Mouse (Mus musculus) adrenal gland, postnatal 14 days (tissue): Measurements from ENCODE around the gene Pid1. TPM values are rescaled to one million over a fixed set of nuclear protein-coding genes. Genes with fewer than 3 reads are reported as not detected.
"Not testable (repeated sequence)": the region's sequence is repeated elsewhere in the genome, so short reads cannot be mapped to it uniquely, and the experiment has no call there.

Experiments used
- DNase-seq: peaks from one replicate; pipeline ENCODE4 v3.0.0; 2021; ENCODE audit warnings: mixed read lengths
- total RNA-seq: library from RNA; stranded (reverse); gene quantifications from 2 replicates; pipeline ENCODE4 v1.2.3, GENCODE M21; 2021

The Pid1 gene
- total RNA-seq, 1 experiment from 2014 or later: 32.1 TPM

DNA sequence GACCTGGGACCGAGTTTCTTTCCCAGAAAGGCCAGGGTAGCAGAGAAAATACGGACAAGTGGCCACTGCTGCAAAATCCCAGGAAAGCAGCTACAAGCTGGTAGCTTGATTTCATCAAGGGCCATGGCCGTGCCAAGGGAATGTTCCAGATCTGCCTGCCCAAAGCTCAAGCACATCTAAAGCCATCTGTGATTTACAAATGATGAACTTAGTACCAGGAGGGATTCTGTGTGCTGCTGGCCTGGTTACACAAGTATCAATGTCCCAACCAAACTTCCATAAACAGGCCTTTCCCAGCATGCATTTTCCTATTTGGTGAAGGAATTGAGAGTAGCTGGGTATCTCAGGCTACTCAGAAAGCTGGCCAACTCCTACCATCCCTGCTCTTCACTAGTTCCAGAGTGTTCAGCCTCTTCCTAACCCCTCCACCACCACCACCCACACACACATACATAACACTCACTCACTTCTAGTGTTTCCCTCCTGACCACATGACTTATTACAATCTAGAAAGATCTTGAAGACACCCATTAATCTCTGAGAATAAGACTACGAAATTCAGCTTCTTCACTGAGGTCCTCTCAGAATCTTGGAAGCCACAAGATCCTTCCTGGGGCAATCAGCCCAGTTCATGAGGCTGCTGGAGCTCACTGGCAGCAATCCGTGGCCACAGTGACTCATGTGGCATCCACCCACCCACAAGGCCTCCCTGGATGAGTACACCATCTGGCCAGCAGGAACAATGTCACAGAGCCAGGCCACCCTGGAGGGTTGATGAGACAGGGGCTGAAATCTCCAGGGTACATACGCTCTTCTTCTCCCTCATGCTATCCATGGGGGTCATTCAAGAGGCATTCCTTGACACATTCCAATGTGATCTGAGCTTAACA is 4.1 kb downstream of the Pid1 start:
- peak; percentile 20 for DNase-seq

DNA sequence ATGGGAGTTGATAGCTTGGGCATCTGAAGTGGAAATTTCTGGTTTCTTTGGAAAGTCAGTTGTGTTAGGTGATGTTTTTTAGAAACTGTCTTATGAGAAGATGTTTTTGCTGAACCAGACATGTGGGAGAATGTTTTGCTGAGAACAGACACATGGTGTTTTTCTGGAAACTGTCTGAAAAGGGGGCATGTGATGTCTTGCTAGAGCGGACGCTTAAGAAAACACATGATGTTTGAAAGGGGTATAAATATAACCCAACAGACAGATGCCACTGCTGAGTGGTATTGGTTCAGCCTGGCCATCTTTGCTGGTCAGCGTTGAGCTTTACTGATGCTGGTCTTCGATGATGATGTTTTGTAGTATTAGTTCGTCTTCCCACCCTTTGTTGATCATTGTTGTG is 6.8 kb downstream of the Pid1 start:
- DNase-seq: no peak

DNA sequence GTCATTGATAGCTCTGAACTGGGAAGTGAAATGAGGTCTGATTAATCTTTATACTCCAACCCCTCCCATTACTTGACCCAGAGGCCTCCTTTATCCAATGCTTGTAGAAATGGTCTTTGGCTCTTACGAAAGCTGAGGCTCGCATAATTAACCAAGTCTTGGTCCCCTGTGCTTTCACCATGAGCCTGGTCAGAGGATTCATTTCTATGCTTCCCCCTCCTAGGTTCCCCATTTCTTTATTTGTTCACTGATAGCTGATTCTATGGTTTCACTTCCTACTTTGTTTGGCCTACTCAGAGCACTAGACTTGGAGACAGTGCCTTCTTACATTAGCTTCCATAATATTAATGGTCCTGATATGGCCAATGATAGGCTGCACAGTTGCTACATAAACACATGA is 13.7 kb downstream of the Pid1 start:
- DNase-seq: no peak

DNA sequence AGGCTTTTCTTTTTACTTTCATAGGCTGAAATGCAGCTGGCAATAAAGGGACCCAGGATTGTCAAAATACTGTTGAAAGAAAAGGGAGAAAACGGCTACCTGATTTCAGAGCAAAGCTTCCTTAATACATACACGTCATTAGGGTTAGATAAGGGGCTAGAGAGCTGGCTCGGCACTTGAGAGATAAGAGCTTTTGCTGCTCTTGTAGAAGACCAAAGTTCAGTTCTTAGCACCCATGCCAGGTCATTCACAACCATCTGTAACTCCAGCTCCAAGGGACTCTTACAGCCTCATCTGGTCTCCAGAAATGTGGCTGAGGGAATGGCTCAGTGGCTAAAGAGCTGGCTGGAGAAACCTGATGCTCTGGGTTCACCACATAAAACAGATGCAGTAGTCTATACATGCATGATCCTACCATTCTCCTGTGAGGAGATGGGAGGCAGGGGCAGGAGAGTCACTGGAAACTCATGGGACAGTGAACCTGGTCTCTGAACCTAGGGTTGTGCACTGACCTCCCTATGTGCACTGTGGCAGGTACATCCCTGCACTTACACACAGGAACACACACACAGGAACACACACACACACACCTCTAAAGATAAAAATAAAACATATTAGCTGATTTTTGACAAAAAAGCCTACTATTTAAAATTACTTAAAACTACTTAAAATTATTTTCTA is 16.0 kb downstream of the Pid1 start:
- DNase-seq: no peak

DNA sequence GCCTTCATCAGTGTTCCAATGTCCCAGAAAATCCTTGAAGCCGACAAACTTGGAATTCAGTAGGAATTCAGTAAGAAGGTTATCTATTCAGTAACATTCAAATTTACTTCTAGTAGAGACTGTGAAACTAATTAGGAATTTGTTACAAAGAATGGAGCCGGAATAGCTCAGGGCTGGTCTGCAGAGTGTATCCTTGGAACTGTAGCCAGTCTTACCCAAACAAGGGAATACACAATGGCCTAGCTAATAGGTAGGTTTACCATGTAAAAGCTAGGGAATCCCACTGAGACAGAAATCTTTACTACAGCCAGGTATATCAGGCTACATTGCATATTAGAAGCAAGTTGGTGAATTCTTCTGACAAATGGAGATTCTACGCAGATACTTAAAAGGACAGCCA is 31.2 kb downstream of the Pid1 start:
- not testable (repeated sequence) for DNase-seq

DNA sequence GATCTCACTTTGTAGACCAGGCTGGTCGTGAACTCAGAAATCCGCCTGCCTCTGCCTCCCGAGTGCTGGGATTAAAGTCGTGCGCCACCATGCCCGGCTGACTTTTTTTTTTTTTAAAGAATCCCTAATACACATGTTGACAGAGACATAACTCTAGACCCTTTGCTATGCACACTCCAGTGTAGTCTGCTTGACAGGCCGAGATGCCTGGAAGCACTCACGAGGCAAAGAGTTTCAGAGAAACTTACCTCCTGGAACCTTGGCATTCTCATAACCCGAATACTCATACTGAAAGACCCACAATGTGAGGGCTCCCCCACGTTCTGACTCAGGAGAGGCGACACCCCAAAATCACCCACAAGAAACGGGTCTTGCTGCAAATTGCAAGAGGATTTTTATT is 32.1 kb downstream of the Pid1 start:
- not testable (repeated sequence) for DNase-seq

DNA sequence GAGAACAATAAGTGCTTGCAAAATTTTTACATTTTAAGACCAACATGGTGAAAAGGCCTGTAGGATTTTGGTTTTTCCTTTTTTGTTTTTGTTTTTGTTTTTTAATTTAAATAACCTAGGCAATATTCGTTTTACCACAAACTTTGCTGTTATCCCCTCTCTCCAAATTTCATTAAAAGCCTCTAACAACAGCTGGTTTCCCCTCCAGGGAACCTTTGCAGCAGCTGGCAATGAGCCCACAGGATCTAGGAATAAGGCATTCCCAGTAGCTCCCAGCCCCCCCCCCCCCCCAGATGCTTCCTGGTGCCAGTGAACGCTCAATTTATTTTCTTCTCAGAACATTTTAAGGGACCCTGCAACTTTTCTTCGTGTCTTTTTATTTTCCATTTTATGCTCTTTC is 38.7 kb downstream of the Pid1 start:
- DNase-seq: peak; percentile 21

DNA sequence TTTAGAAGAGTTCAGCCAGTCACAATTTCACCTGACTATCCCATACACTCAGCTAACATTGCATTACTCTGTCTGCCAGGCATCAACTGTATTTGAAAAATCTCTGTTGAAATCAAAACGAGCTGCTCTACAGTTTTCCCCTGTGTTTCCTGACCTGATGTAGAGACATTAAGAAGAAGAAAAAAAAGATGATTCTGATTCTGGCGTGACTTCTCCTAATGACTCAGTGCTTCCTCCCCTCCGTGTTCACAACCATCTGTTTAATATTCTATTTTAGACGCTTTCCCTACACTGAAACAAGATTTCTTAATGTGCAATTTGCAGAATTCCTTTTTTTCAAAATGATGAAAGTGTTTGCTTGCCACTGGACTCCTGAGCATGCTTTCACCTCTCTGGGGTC is 42.7 kb downstream of the Pid1 start:
- DNase-seq: no peak

DNA sequence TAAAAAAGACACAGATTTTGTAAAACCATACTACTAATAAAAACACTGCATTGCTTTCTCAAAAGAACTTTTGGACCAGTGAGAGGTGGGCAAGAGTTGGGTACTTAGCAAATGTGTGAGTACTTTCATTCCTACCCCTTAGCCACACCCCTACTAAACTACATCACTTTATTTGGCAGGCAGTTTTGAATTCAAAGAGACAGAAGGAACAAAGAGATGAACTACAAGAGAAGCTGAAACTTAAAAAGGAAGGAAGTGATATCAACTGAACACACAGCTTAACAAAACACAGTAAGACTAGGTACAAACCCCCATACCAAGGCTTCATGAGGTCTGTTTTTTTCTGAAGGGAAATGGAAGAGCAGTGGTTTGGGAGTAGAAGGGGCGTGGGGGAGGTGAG is 45.4 kb downstream of the Pid1 start:
- DNase-seq: no peak

DNA sequence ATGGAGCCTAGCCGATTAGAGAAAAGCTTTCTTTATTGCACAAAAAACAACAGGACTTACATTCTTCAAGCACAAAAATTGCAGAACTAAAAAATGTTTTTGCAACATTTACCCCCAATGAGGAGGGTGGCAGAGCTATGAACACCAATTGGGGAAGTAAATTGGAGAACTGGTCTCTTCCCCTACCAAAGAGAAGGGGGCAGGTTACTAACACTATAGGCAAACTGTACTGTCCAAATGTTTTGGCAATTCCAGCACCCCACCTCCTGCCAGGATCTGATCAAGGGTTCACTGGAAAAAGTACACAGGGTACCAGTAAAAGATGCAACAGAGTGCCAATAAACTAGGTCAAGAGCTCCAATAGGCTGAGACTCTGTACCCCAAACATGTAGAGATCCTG is 46.2 kb downstream of the Pid1 start:
- no peak for DNase-seq

DNA sequence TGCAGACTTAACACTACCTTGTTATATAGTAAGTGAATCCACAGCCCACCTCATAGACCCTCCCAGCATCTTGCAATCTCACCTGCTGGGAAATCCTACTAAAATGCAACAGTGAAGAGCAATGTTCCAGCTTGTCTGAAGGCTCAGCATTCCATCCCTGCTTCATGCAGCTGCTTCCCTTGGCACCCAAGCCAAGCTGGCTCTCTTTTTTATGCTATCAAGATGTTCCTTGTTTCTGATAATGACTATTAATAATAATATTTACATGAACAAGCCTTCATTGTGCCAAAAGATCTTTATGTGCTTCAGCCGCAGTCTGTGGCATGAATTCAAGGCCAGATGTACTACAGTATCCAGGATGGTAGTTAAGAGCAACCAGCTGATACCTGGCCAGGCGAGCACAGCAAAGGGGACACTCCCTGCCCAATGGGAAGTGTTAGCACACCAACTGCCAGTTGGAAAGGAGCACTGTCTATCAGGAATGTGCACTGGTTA is 54.0 kb downstream of the Pid1 start:
- DNase-seq: no peak

DNA sequence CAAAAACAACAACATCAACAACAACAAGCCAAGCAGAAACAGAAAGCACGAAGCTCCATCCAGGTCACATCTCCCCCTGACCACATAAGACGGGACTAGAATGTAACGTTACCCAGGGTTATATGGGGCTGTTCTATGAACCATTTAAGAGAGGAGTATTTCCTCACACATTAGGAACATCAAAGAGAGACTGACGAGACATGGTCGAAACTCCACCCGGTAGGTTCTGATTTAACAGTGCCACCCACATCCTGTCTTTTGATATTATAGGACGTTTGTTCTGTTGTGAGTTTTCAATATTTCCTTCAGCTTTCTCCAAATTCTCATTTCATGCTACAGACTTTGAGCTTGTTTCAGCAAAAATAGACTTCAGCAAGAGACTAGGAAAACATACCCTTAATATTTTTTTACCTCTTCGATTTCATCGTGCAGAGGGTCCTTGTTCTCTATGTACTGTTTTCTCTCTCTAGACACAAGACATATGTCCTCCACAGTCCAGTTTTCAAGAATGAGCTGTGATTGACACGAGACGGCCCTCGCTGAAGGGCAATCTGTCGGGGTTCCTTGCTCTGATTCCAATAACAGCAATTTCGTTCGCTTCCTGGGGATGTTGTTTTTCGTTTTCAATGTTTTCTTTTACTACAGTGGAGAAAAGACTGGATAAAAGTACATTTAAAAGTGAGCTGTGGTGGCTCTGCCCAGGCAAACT is 58.1 kb downstream of the Pid1 start:
- DNase-seq: no peak

DNA sequence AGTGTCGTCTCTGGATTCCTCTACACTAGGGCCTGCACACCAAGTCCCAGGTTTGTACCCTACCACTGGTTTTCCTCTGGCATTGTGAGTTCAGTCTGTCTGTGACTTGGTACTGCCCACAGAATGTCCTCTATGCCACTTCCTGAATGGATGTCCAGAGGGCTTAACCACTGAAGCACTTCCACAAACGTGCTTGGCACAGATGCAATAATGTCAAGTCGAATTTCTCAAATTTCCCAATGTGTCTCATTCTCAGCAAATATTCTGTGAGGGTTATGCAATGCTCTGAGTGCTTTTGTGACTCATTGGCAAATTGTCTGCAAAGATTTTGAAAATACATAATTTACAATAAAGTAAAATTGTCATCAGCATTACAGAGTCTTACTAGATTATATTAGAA is 61.2 kb downstream of the Pid1 start:
- DNase-seq: peak; percentile 49

DNA sequence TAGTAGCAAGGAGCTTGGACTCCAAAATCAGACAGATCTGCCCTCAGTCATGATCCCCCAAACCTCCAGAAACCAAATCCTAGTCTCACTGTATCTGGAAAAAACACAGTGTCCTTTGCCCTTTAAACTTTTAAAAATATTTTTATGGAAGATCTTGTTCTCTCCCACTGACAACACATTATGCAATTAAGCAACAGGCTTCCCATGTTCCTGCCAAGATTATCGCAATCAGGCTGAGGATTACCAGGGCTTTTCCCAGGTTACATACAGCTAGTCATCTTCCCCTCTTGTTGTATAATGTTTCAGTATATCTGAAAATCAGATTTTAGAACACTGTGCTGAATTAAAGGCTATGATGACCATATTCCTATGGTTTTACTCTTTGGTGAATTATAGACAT is 64.3 kb downstream of the Pid1 start:
- DNase-seq: no peak

DNA sequence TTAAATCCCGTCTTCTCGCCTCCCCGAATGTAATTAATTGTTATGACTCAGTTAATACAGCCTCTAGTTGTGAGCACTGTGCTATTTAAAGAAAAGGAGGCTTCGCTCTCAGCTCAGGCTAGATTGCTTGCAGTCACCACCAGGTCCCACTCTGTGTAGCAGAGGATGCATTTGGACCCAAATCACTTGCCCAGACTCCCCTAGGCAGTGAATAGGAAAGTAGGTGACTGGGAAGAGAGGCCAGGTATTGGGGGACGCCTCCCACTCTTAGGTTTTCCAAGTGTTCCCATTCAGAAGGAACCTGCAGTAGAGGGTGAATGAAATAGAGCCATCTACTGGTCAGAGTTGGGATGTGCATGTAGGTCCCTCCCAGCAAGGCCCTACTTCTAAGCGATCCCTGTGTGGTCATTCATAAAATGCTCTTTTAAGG is 77.3 kb downstream of the Pid1 start:
- peak; percentile 61 for DNase-seq

DNA sequence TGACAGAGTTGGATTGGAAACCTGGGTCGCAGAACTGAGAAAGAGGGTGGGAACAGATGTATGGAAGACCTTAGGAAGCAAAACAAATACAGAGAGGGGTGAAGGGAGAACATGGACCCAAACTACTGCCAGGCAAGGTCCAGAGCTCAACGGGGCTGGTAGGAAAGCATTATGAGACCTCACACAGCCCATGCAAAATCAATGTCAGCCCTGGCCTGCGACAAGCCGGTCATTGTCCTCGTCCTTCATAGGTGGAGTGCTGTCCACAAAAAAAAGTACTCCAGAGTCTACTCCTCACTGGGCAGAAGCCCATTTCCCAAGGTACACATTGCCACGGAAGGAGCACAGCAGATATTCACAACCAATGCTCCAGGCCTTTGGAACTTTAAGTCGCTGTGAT is 78.4 kb downstream of the Pid1 start:
- no peak for DNase-seq

DNA sequence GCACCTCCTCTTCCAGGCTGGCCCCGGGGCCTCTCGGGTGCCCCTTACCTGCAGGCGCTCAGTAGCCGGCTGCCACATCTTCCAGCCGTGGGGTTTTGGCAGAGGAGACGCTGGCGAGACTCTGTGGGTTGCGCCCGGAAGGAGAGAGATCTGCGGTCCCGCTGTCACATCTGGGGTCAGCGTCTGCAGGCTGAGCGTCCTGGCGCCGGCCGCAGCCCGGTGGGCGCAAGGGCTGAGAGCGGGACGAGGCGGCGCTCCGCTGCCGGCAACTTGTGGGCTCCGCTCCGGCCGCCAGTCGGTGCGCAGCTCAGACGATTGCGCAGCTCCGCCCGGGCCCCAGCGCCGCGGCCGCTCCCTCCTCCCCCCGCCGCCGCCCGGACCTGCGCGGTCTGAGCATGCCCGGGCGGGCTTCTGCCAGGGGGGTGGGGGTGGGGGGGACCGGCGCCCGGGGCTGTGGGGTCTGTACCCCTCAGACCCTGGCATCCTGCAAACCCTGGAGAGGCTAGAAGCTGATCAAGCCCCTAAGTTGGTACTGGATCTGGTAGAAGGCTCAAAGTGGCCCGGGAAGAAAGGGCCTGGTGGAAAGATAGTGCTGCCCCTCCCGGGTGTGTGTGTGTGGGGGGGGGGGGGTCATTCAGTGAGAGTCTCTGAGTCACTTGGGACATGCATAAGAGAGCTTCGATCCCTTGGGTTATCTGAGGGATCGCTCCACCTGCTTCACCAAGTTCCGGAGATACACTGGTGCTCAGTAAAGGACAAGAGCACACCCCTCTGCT is 79.5 kb downstream of the Pid1 start:
- peak; percentile 78 for DNase-seq

DNA sequence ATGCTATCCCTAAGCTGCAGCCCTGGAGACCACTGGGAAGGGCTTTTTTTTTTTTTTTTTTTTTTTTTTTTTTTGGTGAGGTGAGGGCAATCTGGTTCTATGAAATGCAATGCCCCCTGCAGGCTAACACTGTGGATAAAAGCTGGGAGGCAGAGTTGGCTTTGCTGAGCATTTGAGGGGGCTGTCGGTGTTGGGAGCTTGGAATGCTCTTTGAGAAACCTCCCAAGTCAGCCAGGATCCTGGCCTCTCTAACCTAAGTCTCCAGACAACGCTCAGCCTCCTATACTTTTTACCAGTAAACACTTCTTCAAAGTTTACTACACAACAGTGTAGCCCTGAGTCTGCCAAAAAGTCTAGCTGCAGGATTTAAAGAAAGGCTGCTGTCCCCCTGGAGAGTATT is 80.9 kb downstream of the Pid1 start:
- DNase-seq: peak; percentile 50

DNA sequence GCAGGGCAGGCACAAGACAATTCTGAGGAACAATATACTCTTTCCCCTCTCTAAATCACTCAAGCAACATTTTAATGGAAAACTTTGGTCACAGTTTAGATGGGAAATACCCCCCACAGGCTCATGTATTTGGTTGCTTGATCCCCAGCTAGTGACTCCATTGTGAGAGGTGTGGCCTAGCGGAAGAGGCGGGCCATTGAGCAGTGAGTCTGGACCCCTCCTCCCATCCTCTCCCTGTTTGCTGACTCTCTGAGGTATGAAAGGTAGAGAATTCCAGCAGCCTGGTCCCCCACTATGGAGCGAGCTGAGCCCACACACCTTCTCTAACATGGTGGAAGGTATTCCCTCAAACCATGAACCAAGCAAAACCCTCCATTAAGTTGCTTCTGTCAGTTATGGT is 83.8 kb downstream of the Pid1 start:
- DNase-seq: no peak

DNA sequence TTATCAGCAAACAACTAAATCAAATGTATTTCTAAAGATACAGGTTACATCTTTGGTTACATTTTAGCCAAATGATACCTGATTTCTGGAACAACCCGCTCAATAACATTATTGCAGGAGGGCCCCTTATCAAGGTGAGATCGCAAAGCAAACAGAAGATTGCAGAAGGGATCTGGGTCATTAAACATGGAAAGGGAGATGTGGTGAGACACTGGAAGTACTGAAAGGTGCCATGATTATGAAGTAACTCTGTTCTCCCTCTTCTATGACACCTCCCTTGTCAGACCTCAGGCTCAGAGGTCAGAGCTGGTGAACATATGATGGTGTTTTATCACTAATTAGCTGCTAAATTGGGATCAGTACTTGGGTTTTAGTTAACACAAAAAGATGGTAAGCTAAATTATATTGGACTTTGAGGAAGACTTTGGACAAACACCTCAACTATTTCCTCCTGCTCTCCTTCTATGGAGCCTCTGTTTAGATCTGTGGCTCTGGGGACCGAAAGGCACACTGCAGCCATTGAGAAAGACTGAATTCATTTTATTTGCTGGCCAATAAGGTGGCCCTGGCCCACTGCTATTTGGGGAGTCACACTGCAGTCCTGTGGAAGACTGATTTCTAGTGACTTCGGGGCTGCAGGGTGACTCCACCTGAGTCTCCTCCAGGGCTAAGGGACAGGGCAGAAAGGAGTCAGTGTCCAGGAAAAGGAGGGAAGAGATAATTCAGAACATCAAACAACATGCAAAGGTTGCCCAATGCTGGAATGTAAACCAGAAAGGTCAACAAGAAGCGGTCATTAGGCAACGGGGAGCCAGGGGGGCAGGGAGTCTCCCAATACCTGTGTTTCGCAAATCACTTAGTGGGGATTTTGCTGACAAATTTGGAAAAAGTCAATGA is 85.4 kb downstream of the Pid1 start:
- no peak for DNase-seq

DNA sequence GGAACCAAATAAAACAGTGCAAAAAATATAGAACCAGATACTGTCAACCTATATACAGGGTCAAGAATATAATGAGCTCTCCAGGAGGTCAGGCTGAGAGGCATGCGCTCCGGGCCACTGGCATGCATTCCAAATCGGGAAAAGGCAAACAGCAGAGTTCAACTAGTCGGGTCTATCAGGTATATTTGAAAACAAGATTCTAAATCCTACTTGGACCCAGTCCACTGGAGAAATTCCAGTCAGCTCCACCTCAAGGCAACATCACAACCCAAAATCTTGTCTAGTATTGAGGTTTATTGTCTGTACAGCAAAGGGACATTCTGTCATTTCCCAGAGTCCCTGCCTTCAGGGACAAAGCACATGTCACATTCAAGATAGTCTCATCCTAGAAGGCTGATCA is 91.0 kb downstream of the Pid1 start:
- no peak for DNase-seq
